Mouse (Mus musculus) urinary bladder, adult 18-20 months (tissue): ENCODE data around the gene Cramp1l.
"Not testable (repeated sequence)": the region's sequence is repeated elsewhere in the genome, so short reads cannot be mapped to it uniquely, and the experiment has no call there.

Source experiments
- DNase-seq, 2 experiments: peaks; one replicate each; pipeline ENCODE4 v3.0.0; 2022; ENCODE audit warnings: low spot score in 2 of 2, mixed read lengths in 2 of 2

The Cramp1l gene

DNA sequence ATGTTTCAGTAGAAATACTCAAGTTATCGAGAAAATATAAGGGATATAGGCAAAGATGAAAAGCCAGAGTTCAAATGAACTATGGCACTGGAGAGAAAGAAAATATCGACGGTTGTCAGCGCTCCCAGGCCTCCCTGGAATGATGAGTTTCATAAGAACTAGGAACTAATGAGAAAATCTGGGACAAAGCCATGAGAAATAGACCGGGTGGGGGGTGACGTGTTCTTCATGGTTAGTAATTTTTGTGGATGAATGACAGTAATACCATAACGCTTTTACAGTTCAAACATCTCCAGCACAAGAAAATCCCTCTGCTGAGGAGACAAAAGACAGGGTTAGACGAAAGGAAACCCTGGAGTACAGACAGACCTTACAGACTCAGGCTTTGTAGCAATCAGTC is 56.2 kb downstream of the Cramp1l start:
- no peak for DNase-seq

DNA sequence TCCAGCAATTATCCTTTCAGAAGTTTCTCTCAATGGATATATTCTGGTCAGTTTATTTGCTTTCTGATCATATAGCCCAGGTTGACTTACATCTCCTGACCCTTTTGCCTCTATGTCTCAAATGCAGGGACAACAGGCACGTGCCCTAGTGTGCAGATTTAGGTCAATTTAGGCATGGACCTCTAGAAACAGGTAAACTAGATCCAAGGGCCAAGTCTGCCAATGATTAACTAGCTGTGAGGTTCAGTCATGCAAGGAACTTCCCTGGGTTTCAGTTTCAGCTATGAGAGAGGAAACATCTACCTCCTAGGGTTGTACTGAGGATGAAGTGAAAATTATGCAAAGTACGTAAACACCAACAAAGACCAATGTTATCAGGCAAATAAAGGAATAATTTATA is 62.3 kb downstream of the Cramp1l start:
- DNase-seq: no peak

DNA sequence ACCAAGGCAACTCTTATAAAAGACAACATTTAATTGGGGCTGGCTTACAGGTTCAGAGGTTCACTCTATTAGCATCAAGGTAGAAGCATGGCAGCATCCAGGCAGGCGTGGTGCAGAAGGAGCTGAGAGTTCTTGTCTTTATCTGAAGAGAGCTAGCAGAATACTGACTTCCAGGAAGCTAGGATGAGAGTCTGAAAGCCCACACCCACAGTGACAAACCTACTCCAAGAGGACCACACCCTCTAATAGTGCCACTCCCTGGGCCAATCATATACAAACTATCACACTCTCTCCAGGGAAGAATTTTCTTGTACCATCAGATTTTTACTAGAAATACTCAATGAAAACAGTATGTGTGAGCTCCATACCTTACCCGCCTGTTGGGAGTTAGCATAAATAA is 64.9 kb downstream of the Cramp1l start:
- DNase-seq: no peak

DNA sequence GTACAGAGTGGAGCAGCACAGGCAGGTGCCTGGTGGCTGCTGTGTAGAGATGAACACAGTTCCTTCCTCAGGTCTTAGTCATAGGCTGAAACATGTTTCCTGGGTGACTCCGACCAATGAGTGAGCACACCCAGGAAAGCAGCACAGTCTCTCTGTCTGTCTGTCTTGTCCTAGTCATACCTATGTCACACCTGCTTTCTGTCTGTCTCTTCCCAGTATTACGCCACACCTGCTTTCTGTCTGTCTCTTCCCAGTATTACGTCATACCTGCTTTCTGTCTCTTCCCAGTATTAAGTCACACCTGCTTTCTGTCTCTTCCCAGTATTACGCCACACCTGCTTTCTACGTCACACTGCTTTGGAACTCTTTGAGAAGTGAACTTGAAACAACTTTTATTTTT is 67.4 kb downstream of the Cramp1l start:
- DNase-seq: no peak

DNA sequence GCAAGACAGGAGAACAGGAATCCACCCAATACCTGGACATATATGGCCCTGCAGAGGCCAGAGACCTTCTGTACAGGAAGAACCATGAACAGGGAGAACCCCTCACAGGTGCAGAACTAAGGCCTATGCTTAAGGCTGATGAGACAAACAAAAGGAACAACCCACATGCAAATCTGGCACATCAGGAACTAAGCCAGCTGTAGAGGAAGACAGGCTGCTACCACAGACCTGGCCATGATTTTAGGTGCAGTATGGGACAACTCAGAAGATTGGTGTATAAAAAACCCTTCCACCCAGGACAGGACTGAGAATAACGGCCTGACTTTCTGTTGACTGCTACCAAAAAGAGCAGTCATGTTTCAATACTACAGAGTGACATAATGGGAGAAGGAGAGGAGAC is 72.0 kb downstream of the Cramp1l start:
- not testable (repeated sequence) for DNase-seq

DNA sequence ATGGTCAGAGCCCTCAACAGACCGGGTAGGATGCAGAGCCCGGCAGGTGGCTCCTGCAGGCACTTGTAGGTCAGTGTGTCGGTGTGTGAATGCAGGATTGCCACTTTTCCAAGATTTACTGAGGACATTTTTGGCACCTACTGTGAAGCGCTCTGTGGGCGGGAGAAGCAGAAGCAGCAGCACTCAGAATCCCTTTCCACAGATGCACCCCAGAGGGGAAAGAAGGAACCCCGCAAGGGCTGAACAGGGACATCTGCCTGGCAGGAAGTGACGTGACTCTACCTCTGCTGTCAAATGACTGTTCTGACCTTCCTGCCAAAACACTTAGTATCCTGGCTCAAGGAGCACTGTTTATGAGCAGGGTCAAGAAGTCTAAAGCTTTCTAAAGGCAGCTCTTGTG is 72.6 kb downstream of the Cramp1l start:
- DNase-seq: no peak

DNA sequence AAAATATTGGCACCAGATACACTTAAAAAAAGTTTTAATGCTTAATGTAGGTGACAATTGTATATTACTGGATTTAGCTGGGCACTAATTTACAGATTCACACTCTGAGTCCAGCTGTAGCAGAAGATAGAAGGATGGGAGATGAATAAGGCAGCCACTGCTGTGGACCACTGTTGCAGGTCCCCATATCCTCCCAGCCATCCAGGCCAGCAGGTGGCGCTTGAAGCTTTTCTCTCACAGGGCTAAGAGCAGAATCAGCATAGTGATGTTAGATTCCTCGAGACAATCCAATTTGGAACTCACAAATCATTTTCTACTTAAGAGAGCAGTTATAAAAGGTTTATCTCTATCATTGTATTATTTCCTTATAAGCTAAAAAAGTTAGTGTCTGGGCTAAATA is 73.1 kb downstream of the Cramp1l start:
- peak in 1 of 2 experiments; percentile 22 for DNase-seq

DNA sequence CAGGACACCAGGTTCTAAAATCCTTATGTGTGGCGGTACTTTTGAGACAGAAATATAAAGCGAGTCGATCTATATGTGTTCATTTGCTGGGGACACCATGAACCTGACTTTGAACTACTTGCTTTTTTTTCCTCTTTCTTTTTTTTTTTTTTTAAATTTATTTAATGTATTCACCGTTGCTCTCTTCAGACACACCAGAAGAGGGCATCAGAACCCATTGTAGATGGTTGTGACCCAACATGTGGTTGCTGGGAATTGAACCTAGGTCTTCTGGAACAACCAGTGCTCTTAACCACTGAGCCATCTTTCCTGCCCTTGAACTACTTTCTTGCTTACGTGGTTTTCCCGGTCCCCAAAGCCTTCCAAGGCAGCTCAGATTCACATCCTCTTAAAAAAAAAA is 78.3 kb downstream of the Cramp1l start:
- DNase-seq: no peak

DNA sequence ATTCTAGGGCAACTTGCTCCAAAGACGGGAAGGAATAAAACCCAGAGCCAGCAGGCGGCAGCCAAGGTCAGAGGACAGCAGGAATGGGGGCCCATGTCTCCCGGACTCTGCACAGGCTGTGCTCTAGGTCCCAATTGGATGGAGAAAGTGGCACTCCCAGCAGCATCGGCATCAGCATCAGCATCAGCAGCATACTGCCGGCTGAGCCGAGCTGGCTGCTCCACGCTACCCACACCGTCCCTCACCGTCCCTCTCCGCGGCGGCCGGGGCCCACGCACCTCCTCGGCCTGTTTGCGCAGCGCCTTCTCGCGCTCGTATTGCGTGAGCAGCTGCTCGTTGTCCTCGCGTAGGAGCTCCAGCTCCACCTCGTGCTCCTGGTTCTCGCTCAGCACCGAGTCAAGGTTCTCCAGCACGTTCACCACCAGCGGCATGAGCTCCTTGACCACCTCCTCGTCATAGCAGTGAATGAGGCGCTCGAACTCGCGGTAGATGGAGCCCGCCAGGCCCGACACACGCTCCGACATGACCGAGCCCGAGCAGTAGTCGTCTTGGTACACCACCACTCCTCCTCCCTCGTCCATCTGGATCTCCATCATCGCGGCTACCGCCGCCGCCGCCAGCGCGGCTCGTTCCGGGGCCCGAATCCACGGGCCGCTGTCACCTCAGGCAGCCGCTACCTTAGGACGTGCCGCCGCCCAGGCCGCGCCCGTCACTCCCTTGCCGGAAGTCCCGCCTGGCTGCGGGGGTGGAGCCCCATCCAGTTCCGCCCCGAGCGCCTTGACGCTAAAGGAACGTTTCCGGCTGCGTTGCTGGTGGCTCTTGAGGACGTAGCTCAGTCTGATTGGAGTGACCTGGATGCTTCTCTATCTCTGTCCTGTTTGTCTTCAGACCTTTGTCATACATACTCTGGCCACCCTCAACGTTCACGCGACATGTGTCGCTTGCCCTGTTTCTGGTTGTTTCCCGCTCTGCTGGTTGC is 79.0 kb downstream of the Cramp1l start, which contains the start of gene Mapk8ip3:
Mapk8ip3 (minus strand) TSS at position 719 of the 979 bp plus-strand sequence.
- DNase-seq: peak; percentile 94 to 98

DNA sequence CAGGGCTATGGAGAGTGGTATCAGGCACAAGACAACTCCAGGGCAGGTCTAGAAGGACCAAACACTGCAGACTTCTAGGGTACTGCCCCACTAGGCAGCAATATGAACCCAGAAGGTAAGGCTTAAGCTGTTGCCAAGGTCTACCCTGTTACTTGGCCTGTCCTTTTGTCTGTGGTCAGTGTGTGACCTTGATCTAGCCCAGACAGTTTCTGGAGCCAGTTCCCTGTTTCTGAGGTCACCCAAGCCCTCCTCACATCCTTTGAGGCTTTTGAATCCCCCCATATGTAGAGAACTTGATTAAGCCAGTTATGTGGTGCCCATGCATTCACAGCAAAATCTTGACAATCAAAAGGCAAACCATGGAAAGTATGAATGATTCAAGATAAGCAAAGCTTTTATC is 79.9 kb downstream of the Cramp1l start:
- no peak for DNase-seq

DNA sequence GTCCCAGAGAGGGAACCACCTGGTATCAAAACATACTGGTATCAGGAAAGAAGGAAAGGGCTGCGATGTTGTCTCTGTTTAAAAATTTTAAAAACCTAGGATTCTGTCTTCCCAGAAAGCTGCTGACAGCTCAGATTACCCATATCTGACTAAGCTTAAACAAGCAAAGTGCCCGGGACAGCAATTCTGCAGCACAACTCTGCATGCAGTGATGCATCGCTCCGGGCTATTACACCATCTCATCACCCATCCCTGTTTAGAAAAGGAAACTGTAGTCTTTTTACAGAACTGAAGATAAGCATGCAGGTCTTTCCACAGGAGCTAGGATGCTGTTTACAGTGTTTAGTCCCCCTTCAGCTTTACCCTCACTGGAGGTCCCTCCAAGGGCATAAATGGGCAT is 80.7 kb downstream of the Cramp1l start:
- DNase-seq: no peak

DNA sequence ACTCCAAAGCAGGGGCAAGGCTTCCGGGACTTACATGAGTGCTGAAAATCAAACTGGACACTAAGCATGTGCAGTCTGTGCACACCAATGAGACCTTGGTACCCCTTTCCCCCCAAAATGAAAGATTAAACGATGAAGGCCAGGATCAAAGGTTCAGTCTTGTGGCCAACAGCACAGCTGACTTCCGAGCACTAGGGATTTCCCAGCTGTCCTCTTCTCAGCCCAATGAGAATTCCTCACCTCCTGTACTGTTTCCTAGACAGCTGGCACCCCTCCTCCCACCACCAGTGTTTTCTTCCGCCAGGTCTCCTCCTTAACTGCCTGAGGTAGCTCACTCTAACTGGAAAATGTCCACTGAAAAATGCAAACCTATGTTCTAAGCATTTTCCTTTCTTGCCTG is 82.4 kb downstream of the Cramp1l start:
- DNase-seq: no peak

DNA sequence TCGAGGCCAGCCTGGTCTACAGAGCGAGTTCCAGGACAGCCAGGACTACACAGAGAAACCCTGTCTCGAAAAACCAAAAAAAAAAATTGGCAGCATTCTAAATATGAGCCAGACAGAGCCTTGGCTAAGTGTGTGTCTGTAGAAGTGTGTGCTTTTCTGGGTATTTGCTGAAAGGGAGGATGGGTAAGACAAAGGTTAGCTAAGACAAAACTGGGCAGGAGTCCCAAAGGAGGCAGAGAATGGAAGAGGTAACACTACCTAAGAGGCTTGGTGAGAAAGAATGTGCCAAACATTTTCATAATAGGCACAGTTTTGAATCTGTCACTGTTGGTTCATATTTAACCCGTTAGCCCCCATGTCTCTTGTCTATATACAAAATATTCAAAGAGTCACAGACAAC is 83.2 kb downstream of the Cramp1l start:
- no peak for DNase-seq

DNA sequence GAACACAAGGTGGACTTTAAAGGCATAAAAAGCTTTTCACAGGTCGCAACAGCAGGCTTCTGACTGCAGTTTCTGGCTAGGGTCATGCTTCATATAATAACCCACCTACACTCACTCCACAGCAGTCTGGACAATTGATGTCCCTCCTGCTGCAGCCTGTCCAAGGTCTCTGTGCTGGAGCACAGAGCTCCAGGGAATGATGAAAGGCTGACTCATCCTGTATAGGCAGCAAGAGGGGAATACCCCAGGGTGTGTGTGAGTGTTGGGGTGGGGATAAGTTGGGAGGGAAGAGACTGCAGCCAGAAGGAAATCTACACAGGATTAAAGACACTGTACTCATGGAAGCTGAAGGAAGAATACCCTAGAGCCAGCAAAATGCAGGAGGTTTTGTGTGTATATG is 86.1 kb downstream of the Cramp1l start:
- no peak for DNase-seq

DNA sequence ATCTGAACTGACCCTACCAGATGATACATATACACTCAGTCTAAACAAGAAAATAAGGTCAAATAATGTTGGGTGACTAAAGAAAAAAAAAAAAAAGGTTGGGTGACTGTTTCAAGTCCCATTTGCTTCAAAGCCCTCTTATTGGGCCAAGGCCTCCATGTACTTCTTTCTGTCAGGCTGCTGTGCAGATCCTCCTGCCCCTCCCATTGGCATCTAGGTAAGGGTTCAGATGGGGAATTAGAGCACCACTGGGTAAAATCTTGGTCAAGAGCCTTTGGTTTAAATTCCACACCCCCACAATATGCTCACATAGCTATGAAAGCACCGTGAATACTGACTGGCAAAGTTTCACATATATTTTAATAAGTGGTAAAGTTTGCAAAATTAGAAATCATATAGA is 92.3 kb downstream of the Cramp1l start:
- no peak for DNase-seq

DNA sequence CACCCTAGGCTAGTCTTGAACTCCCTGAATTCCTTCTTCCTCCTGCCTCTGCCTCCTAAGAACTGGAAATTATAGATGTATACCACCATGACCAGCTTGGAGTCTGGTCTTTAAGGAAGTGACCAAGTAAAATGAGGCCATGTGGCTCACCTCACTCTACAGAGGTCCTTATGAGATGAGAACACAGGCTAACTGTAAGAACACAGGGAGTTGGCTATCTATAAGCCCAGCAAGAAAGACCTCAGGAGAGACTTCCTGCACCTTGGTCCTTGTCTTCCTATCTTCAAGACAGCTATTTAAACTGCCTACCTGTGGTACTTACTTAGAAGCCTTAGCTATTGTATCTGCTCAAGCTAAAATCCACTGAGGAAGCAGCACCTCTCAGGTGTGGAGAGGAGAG is 101.6 kb downstream of the Cramp1l start:
- DNase-seq: no peak
